Mouse (Mus musculus): ENCODE results near the gene Sf3a2. TPM values are rescaled to one million over a fixed set of nuclear protein-coding genes. Genes with fewer than 3 reads are reported as not detected.
A peak's percentile ranks its signal among the peaks of the same experiment; 100 is the strongest.

The Sf3a2 gene
- polyA plus RNA-seq, 1 experiment: 93.1 TPM

- H3K27me3 ChIP-seq (ENCODE audit: control insufficient read depth, insufficient read depth, insufficient read length): peaks cover 39% of the 10 kb centered on the region
Measured at GRCm38 (mm10) chr10:80845055-80845693, 47.2 kb downstream of the Sf3a2 start.

GRCm38 (mm10) chr10:80845732-80846131 lies 47.7 kb downstream of the Sf3a2 start:
- Histone ChIP-seq H3K79me2 (ENCODE audit: control insufficient read depth, insufficient read depth) (no peaks in the 10 kb centered on the region), H3ac (ENCODE audit: control insufficient read depth, insufficient read length) (no peak overlapping the region), H3K4me3 (no peak overlapping the region), H3K4me2 (ENCODE audit: low read depth) (no peak overlapping the region), H3K36me3 (ENCODE audit: control insufficient read depth, insufficient read depth) (no peaks in the 10 kb centered on the region), H3K27me3 (ENCODE audit: control insufficient read depth, insufficient read depth, insufficient read length) (peaks cover 39% of the 10 kb centered on the region)
- no peak for TF ChIP-seq CEBPB (IDR thresholded peaks at IDR 0.05; ENCODE audit: insufficient read depth, poor library complexity, severe bottlenecking)
- no peak for TF ChIP-seq MYOD1 (IDR thresholded peaks at IDR 0.05; ENCODE audit: control insufficient read depth in 1 of 3, insufficient read length in 2 of 3, low read depth in 2 of 3)
- no peak for TF ChIP-seq SRF (IDR thresholded peaks at IDR 0.05; ENCODE audit: control insufficient read depth, insufficient read length, low read depth)
- TF ChIP-seq POLR2A (IDR thresholded peaks at IDR 0.05; ENCODE audit: insufficient read length, low read depth): no peak
- TF ChIP-seq POLR2AphosphoS2 (IDR thresholded peaks at IDR 0.05; ENCODE audit: insufficient read length, low read depth): no peak
- TF ChIP-seq E2F4 (IDR thresholded peaks at IDR 0.05; ENCODE audit: insufficient read depth): no peak
- no peak for TF ChIP-seq TCF3 (IDR thresholded peaks at IDR 0.05; ENCODE audit: insufficient read length, low read depth)
- no peak for TF ChIP-seq USF1 (IDR thresholded peaks at IDR 0.05; ENCODE audit: low read depth)
- TF ChIP-seq MYOG (IDR thresholded peaks at IDR 0.05; ENCODE audit: control insufficient read depth in 1 of 3, insufficient read depth in 1 of 3, insufficient read length in 2 of 3, low read depth in 2 of 3): no peak
- no peak for TF ChIP-seq TCF12 (IDR thresholded peaks at IDR 0.05; ENCODE audit: insufficient read depth, poor library complexity, severe bottlenecking)
- TF ChIP-seq MAX (IDR thresholded peaks at IDR 0.05; ENCODE audit: low read depth): no peak
- no peak for TF ChIP-seq REST (IDR thresholded peaks at IDR 0.05; ENCODE audit: insufficient read depth, insufficient read length)

More at GRCm38 (mm10) chr10:80845055-80845693, 47.2 kb downstream of the Sf3a2 start:
- Histone ChIP-seq H3K4me2 (ENCODE audit: low read depth) (no peak overlapping the region), H3ac (ENCODE audit: control insufficient read depth, insufficient read length) (no peak overlapping the region), H3K4me3 (no peak overlapping the region), H3K36me3 (ENCODE audit: control insufficient read depth, insufficient read depth) (no peaks in the 10 kb centered on the region), H3K79me2 (ENCODE audit: control insufficient read depth, insufficient read depth) (no peaks in the 10 kb centered on the region)
- peak in 1 of 3 experiments; percentile 7 for TF ChIP-seq MYOD1 (IDR thresholded peaks at IDR 0.05; ENCODE audit: control insufficient read depth in 1 of 3, insufficient read length in 2 of 3, low read depth in 2 of 3)
- TF ChIP-seq POLR2A (IDR thresholded peaks at IDR 0.05; ENCODE audit: insufficient read length, low read depth): no peak
- no peak for TF ChIP-seq E2F4 (IDR thresholded peaks at IDR 0.05; ENCODE audit: insufficient read depth)
- no peak for TF ChIP-seq USF1 (IDR thresholded peaks at IDR 0.05; ENCODE audit: low read depth)

GRCm38 (mm10) chr10:80848571-80848970 lies 50.6 kb downstream of the Sf3a2 start:
- H3K4me2 ChIP-seq (ENCODE audit: low read depth): peak overlapping the region; percentile 45
- H3K27me3 ChIP-seq (ENCODE audit: control insufficient read depth, insufficient read depth, insufficient read length): peaks cover 21% of the 10 kb centered on the region
- no peaks in the 10 kb centered on the region for H3K79me2 ChIP-seq (ENCODE audit: control insufficient read depth, insufficient read depth)
- no peak overlapping the region for H3K4me3 ChIP-seq
- TF ChIP-seq USF1 (IDR thresholded peaks at IDR 0.05; ENCODE audit: low read depth) (peak; percentile 35), TCF3 (IDR thresholded peaks at IDR 0.05; ENCODE audit: insufficient read length, low read depth) (no peak)
- no peaks in the 10 kb centered on the region for H3K36me3 ChIP-seq (ENCODE audit: control insufficient read depth, insufficient read depth)
- no peak overlapping the region for H3ac ChIP-seq (ENCODE audit: control insufficient read depth, insufficient read length)

Other genes with a start within 250 kb of the Sf3a2 start
- 18.8 TPM for gene Rexo1, start 236.6 kb upstream of the Sf3a2 start, polyA plus RNA-seq (2012; fragmentation: generic; extraction: Trizol)
- 16.0 TPM for gene Klf16, start 220.9 kb upstream of the Sf3a2 start, polyA plus RNA-seq (2012; fragmentation: generic; extraction: Trizol)
- gene Abhd17a, start 207.9 kb upstream of the Sf3a2 start, polyA plus RNA-seq (2012; fragmentation: generic; extraction: Trizol): 111 TPM
- gene Scamp4, start 195.3 kb upstream of the Sf3a2 start, polyA plus RNA-seq (2012; fragmentation: generic; extraction: Trizol): 141 TPM
- gene Adat3, start 195.3 kb upstream of the Sf3a2 start, polyA plus RNA-seq (2012; fragmentation: generic; extraction: Trizol): 5.7 TPM
- 1.0 TPM for gene Gm49322, start 192.2 kb upstream of the Sf3a2 start, polyA plus RNA-seq (2012; fragmentation: generic; extraction: Trizol)
- 178 TPM for gene Csnk1g2, start 175.4 kb upstream of the Sf3a2 start, polyA plus RNA-seq (2012; fragmentation: generic; extraction: Trizol)
- 55.9 TPM for gene Btbd2, start 141.1 kb upstream of the Sf3a2 start, polyA plus RNA-seq (2012; fragmentation: generic; extraction: Trizol)
- gene Mknk2, start 120.1 kb upstream of the Sf3a2 start, polyA plus RNA-seq (2012; fragmentation: generic; extraction: Trizol): 119 TPM
- 25.1 TPM for gene Mob3a, start 96.2 kb upstream of the Sf3a2 start, polyA plus RNA-seq (2012; fragmentation: generic; extraction: Trizol)
- gene Izumo4, start 96.0 kb upstream of the Sf3a2 start, polyA plus RNA-seq (2012; fragmentation: generic; extraction: Trizol): 1.9 TPM
- gene Ap3d1, start 55.9 kb upstream of the Sf3a2 start, polyA plus RNA-seq (2012; fragmentation: generic; extraction: Trizol): 68.0 TPM
- gene Dot1l, start 43.0 kb upstream of the Sf3a2 start, polyA plus RNA-seq (2012; fragmentation: generic; extraction: Trizol): 20.6 TPM
- gene Plekhj1, start 428 bp downstream of the Sf3a2 start, polyA plus RNA-seq (2012; fragmentation: generic; extraction: Trizol): 69.6 TPM
- 0.76 TPM for gene Amh, start 7.0 kb downstream of the Sf3a2 start, polyA plus RNA-seq (2012; fragmentation: generic; extraction: Trizol)
- 343 TPM for gene Jsrp1, start 15.3 kb downstream of the Sf3a2 start, polyA plus RNA-seq (2012; fragmentation: generic; extraction: Trizol)
- gene Oaz1, start 28.5 kb downstream of the Sf3a2 start, polyA plus RNA-seq (2012; fragmentation: generic; extraction: Trizol): 1,349 TPM
- 0.05 TPM for gene Lingo3, start 45.8 kb downstream of the Sf3a2 start, polyA plus RNA-seq (2012; fragmentation: generic; extraction: Trizol)
- 150 TPM for gene Lsm7, start 57.0 kb downstream of the Sf3a2 start, polyA plus RNA-seq (2012; fragmentation: generic; extraction: Trizol)
- gene Sppl2b, start 57.1 kb downstream of the Sf3a2 start, polyA plus RNA-seq (2012; fragmentation: generic; extraction: Trizol): 31.0 TPM
- 0.05 TPM for gene Tmprss9, start 73.7 kb downstream of the Sf3a2 start, polyA plus RNA-seq (2012; fragmentation: generic; extraction: Trizol)
- 225 TPM for gene Timm13, start 102.8 kb downstream of the Sf3a2 start, polyA plus RNA-seq (2012; fragmentation: generic; extraction: Trizol)
- 65.2 TPM for gene Lmnb2, start 120.0 kb downstream of the Sf3a2 start, polyA plus RNA-seq (2012; fragmentation: generic; extraction: Trizol)
- 52.2 TPM for gene Gadd45b, start 131.9 kb downstream of the Sf3a2 start, polyA plus RNA-seq (2012; fragmentation: generic; extraction: Trizol)
- 0.47 TPM for gene Gng7, start 216.7 kb downstream of the Sf3a2 start, polyA plus RNA-seq (2012; fragmentation: generic; extraction: Trizol)
- 0.42 TPM for gene Diras1, start 227.5 kb downstream of the Sf3a2 start, polyA plus RNA-seq (2012; fragmentation: generic; extraction: Trizol)
- 21.8 TPM for gene Slc39a3, start 239.2 kb downstream of the Sf3a2 start, polyA plus RNA-seq (2012; fragmentation: generic; extraction: Trizol)